Mouse (Mus musculus) thymus, adult 2 months (tissue): ENCODE data around the gene Gm9821.

ENCODE experiments used
- CTCF ChIP-seq: fragments of 200-500 bp; IDR thresholded peaks from 2 replicates; pipeline ENCODE4 v1.5.1; 2012; ENCODE audit warnings: mild to moderate bottlenecking, control low read depth, low read length, moderate library complexity, borderline replicate concordance; ENCODE audit not compliant: control insufficient read depth, poor library complexity, insufficient read depth; ENCODE audit errors: extremely low read depth
- POLR2A ChIP-seq: fragments of 200-500 bp; IDR thresholded peaks from 2 replicates; pipeline ENCODE4 v1.6.1; 2012; ENCODE audit warnings: mild to moderate bottlenecking, low read length, control low read depth, moderate library complexity; ENCODE audit not compliant: control insufficient read depth, poor library complexity, insufficient read depth; ENCODE audit errors: extremely low read depth

GRCm38 (mm10) chr2:91902336-91902735, 43.2 kb upstream of the Gm9821 start:
- TF ChIP-seq CTCF (no peak), POLR2A (no peak)
